Mouse (Mus musculus): Measurements from ENCODE around the gene Pdpk1. TPM values are rescaled to one million over a fixed set of nuclear protein-coding genes. Genes with fewer than 3 reads are reported as not detected.

Pdpk1 gene
- polyA plus RNA-seq, 1 experiment: 23.7 TPM

- TF ChIP-seq GATA1 (IDR thresholded peaks at IDR 0.05; ENCODE audit: low read length): no peak
Observed at GRCm38 (mm10) chr17:24084593-24084992, 66.1 kb downstream of the Pdpk1 start.

- TF ChIP-seq GATA1 (IDR thresholded peaks at IDR 0.05; ENCODE audit: low read length): no peak
Observed at GRCm38 (mm10) chr17:24077101-24077500, 73.6 kb downstream of the Pdpk1 start.

GRCm38 (mm10) chr17:24072919-24073696 lies 77.6 kb downstream of the Pdpk1 start, which contains the start of gene Kctd5:
Gene Kctd5 (minus strand): TSS chr17:24073485.
- no peak for TF ChIP-seq GATA1 (IDR thresholded peaks at IDR 0.05; ENCODE audit: low read length)

- TF ChIP-seq GATA1 (IDR thresholded peaks at IDR 0.05; ENCODE audit: low read length): no peak
Observed at GRCm38 (mm10) chr17:24069531-24069930, 81.2 kb downstream of the Pdpk1 start.

- TF ChIP-seq GATA1 (IDR thresholded peaks at IDR 0.05; ENCODE audit: low read length): no peak
Observed at GRCm38 (mm10) chr17:24068271-24068670, 82.5 kb downstream of the Pdpk1 start.

- no peak for TF ChIP-seq GATA1 (IDR thresholded peaks at IDR 0.05; ENCODE audit: low read length)
Observed at GRCm38 (mm10) chr17:24062459-24063155, 88.1 kb downstream of the Pdpk1 start.

DNA sequence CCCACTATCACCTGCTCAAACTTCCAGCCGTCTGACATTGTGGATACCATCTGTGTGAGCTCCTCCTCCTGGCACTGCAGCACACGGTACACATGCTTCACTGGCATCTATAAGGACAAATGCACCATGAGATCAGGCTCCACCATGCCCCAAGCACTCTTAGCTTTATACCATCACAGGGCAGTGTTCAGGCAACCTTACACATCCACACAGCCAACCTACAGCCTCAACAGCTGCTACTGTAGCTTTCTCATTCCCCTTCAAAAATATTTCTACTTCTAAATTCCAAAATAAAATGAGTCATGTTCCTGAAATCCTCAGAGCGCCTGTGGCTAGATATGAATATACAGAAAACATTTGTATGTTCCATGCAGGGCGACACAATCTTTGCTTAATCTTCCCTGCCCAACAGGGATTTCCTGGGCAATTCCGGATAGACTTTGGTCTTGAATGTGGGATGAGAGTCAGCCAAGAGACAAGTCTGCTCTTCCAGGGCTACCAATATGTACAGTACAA lies 92.9 kb downstream of the Pdpk1 start:
- TF ChIP-seq GATA1 (IDR thresholded peaks at IDR 0.05; ENCODE audit: low read length): no peak

DNA sequence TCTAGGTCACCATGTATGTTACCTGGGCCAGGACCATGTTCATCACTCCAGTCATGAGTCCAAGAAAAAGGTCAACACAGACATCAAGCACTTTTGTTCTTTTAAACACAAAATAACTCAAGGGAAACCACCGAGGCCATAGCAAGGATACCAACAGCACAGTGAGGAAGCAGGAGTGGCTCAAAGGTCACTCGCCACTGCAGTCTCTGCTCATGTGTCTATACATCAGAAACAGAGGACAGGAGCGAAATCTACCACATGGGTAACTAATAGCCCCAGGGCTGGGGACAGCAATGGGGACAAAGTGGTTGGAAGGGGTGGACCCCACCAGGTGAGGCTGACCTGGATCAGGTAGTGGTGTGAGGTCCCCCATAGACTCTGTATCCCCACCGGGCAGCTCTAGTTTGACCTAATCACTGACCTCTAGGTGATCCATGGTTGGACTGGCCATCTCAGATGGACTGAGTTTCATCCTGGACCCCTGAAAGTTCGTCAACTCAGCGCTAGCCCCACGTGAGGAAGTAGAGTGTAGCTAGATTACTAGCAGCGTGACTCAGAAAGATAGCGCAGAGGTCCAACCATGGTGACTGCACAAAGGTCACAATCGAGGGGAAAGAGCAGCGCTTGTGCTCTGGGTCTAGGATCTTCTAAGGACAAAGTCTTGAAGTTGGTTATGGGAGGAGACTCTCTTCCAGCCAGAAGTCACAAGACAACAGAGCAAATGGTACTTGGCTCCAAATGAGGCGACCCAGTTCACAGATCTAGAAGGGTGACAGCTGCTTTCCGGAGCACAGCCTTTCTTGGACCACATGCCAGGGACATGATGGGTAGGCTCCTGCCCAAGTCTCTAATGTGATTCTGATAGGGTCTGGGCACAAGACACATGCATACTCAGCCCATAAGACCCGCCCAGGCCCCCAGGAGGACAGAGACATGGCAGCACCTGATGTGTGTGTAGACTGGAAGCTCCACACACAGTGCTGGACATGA lies 93.8 kb downstream of the Pdpk1 start:
- TF ChIP-seq GATA1 (IDR thresholded peaks at IDR 0.05; ENCODE audit: low read length): no peak

DNA sequence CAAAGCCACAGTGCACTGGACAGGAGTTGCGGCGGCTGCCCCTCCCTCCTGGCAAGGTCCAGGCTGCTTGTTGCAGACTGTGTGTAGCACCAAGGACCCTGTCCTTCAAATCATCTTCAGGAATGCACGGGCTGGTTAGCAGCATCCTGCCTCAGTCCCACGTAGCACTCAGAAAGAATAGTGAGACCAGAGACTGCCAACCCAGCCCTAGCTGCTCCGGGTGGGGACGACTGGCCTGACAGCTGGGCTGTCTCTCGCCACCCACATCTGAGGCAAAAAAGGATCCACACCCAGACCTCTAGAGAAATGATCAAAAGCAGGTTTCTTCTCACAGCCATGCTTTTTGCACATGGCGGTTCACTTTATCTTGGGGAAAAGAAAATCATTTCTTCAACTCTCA lies 101.7 kb downstream of the Pdpk1 start:
- no peak for TF ChIP-seq GATA1 (IDR thresholded peaks at IDR 0.05; ENCODE audit: low read length)

- no peak for TF ChIP-seq GATA1 (IDR thresholded peaks at IDR 0.05; ENCODE audit: low read length)
Observed at GRCm38 (mm10) chr17:24048053-24048452, 102.7 kb downstream of the Pdpk1 start.

DNA sequence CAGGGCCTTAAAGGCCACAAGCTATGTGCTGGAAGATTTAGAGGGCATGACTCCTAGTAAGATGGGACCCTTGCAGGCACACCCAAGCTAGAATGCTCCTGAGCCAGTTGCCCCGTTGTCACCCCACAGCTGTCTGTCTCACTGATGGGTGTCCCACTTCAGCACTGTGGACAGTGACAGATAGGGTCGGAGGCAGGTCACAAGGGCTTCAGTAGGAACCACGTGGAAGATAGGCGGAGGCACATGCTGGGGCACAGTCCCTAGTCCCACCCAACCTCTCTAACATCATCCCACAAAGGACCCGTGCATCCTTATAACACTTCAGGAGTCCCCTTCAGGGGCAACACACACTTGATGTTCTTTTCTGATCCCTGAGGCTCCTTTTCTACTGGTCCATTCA lies 104.7 kb downstream of the Pdpk1 start:
- no peak for TF ChIP-seq GATA1 (IDR thresholded peaks at IDR 0.05; ENCODE audit: low read length)

GRCm38 (mm10) chr17:24045608-24046007 lies 105.1 kb downstream of the Pdpk1 start:
- TF ChIP-seq GATA1 (IDR thresholded peaks at IDR 0.05; ENCODE audit: low read length): no peak

- TF ChIP-seq GATA1 (IDR thresholded peaks at IDR 0.05; ENCODE audit: low read length): no peak
Observed at GRCm38 (mm10) chr17:24044482-24044881, 106.2 kb downstream of the Pdpk1 start.

DNA sequence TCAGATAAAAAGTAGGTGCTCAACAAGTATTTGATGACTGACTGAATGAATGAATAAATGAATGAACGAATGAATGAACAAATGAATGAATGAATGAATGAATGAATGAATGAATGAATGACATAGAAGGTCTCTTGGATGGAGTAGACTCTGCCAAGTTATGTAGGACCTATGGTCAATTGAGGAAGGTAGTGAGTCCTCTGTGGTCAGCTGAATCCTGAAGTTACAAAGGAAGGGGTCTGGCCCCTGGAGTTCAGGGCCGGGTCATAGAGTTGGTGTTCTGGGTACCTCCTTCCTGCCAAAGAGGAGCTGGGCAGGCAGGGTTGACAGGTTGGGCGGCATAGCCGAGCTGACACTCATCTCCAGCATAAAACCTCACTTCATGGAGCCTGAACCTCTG lies 112.9 kb downstream of the Pdpk1 start, which contains the start of gene Prss27:
Gene Prss27, plus strand, starts transcription at position 301 of the 400 bp plus-strand sequence.
- TF ChIP-seq GATA1 (IDR thresholded peaks at IDR 0.05; ENCODE audit: low read length): no peak

- no peak for TF ChIP-seq GATA1 (IDR thresholded peaks at IDR 0.05; ENCODE audit: low read length)
Observed at GRCm38 (mm10) chr17:24037360-24037759, 113.4 kb downstream of the Pdpk1 start.
